Mouse (Mus musculus) kidney, embryonic 16.5 days (tissue): Measurements from ENCODE around the gene Metrnl. TPM values are rescaled to one million over a fixed set of nuclear protein-coding genes. Genes with fewer than 3 reads are reported as not detected.
A peak's percentile ranks its signal among the peaks of the same experiment; 100 is the strongest.

Experiments used
- ATAC-seq: fragments of 200-750 bp; cut with Nextera tagmentation; 2 replicates; pipeline ENCODE4 v1.8.0; 2017; ENCODE audit warnings: moderate TSS enrichment; ENCODE audit not compliant: low FRiP score, low TSS enrichment
- H3K27ac ChIP-seq: fragments of 300-500 bp; sonication (generic); 2 replicates; pipeline ENCODE4 v1.5.1; 2014; ENCODE audit warnings: low read length
- H3K27me3 ChIP-seq: fragments of 300-500 bp; sonication (generic); 2 replicates; pipeline ENCODE4 v1.6.1; 2014; ENCODE audit warnings: low read length, control low read depth, mixed read lengths; ENCODE audit not compliant: insufficient read depth
- H3K36me3 ChIP-seq: fragments of 300-500 bp; sonication (generic); 2 replicates; pipeline ENCODE4 v1.6.1; 2014; ENCODE audit warnings: low read length, control low read depth, mixed read lengths; ENCODE audit not compliant: insufficient read depth
- H3K4me1 ChIP-seq: fragments of 300-500 bp; sonication (generic); 2 replicates; pipeline ENCODE4 v1.6.1; 2014; ENCODE audit warnings: low read length, control low read depth, mixed read lengths; ENCODE audit not compliant: insufficient read depth
- H3K4me2 ChIP-seq: fragments of 300-500 bp; sonication (generic); replicated peaks from 2 replicates; pipeline ENCODE4 v1.6.1; 2014; ENCODE audit warnings: low read depth, low read length
- H3K4me3 ChIP-seq: fragments of 300-500 bp; sonication (generic); 2 replicates; pipeline ENCODE4 v1.5.1; 2014; ENCODE audit warnings: mild to moderate bottlenecking, low read length
- H3K9ac ChIP-seq: fragments of 300-500 bp; sonication (generic); replicated peaks from 2 replicates; pipeline ENCODE4 v1.6.1; 2014; ENCODE audit warnings: low read length
- H3K9me3 ChIP-seq: fragments of 300-500 bp; sonication (generic); 2 replicates; pipeline ENCODE4 v1.6.1; 2016; ENCODE audit warnings: low read length, control low read depth
- WGBS: fragments of 180-500 bp; shearing (Covaris S2); extraction: QIAGEN DNeasy Blood & Tissue Kit; methylation state at CpG from one replicate; pipeline ENCODE4 v1.1.7; 2014; 5-methylcytosine and 5-hydroxymethylcytosine counted together
- polyA plus RNA-seq: library from polyadenylated mRNA; unstranded; fragments of >200 nt; fragmentation: Nextera tagmentation; extraction: Ambion mirVana; gene quantifications from 2 replicates; pipeline ENCODE4 v1.2.1, GENCODE M21; 2015

Gene Metrnl
- polyA plus RNA-seq, 1 experiment from 2014 or later: 31.3 TPM

DNA sequence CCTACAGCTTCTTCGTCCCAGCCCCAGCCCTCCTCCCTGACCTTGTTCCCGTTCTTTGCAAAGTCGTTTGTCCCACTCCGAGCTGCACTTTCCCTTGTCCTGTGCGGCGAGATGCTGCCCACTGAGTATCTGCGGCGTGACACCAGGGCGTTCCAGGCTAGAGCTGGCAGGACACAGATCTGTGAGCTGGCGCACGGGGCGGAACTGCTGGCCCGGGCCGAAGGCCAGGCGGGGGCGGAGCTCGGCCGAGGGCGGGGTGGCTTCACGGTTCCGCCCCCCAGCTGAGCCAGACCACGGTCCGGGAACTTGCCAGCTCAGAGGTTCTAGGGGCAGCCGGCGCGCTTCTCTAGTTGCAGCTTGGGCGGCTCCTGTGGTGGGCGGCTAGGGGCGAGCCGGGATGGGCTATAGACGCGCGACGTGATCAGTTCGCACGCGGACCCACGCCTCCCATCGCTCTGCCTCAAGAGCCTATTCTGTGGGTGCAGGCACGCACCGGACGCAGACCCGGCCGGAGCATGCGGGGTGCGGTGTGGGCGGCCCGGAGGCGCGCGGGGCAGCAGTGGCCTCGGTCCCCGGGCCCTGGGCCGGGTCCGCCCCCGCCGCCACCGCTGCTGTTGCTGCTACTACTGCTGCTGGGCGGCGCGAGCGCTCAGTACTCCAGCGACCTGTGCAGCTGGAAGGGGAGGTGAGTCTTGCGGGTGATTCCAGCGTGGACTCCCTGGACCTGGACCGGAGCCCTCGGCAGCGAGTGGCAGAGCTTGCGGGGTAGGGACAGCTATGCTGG, 959 bp downstream of the Metrnl start:
- Histone ChIP-seq H3K27me3 (peaks cover 11% of the 10 kb centered on the region), H3K4me1 (peaks cover 13% of the 10 kb centered on the region), H3K27ac (peak overlapping the region; percentile 67), H3K9me3 (no peaks in the 10 kb centered on the region), H3K4me2 (peak overlapping the region; percentile 96), H3K4me3 (peak overlapping the region; percentile 80), H3K9ac (peak overlapping the region; percentile 79), H3K36me3 (no peaks in the 10 kb centered on the region)
- peak; percentile 96 for ATAC-seq
- under 1% methylated on average over 59 of the region's 69 CpGs for WGBS

DNA sequence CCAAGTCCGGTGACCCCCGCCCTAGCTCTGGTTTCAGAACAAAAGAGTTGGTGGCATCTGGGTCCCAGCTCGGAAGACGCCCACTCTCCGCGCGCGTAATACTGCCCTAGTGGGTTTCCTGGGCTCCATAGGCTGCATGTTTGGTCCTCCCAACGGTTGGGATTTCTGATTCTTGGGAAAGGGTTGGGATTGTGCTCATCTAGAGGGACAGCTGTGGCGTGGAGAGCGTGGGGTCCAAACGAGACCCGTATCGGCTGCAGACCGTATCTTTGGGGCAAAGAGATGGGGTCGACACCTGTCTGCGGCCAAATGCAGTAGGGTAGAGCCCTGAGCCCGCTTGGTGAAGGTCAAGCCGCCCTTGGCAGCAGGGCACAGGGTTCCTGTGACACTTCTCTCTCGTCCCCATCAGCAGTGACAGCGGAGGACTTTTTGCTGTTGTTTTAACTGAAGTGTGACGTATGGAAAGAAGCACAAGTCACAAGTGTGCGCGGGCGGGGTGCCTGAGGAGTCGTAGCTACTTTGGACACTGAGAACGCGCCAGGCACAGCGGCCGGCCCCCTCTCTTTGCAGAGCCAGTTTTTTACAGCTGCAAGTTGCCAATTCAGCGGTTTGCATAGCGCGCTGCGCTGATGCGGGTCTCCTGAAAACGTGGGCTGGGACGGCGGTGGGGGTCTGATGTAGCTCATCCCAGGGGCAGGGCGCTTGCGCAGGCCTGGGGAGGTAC, 1.7 kb downstream of the Metrnl start:
- Histone ChIP-seq H3K4me3 (peak overlapping the region; percentile 80), H3K4me1 (peaks cover 17% of the 10 kb centered on the region), H3K36me3 (no peaks in the 10 kb centered on the region), H3K27ac (peak overlapping the region; percentile 67), H3K27me3 (peaks cover 11% of the 10 kb centered on the region), H3K9me3 (no peaks in the 10 kb centered on the region), H3K4me2 (peak overlapping the region; percentile 96), H3K9ac (peak overlapping the region; percentile 79)
- ATAC-seq: peak; percentile 25
- under 1% methylated on average over 40 of the region's 40 CpGs for WGBS

DNA sequence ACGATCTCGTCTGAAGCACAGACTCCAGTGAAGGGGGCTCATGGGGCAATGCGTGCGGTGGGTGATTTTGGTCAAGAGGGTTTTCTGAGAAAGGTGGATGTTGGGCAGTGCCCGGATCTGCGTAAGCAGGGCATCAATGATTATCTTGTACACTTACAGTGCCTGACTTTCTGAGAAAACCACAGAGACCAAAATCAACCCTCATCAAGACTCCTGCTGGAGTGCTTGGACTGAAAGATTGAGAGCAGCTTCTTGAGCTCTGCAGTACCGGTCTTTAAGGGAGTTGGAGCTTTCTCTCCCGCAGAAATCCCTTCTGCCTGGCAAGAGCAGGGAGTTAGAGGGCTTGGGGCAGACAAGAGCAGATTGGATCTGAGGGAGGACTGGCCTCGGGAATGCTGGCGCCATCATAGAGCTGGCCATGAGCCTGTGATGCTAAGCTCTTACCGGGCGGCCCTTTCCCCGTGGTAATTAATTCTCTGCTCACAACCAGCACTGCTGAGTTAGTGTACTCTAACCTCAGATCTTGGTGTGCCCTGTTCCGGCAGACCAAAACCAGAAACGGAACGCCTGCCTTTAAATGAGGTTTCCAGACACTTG, 2.4 kb downstream of the Metrnl start:
- H3K27me3 ChIP-seq: peaks cover 11% of the 10 kb centered on the region
- peaks cover 17% of the 10 kb centered on the region for H3K4me1 ChIP-seq
- H3K9ac ChIP-seq: peak overlapping the region; percentile 79
- 0 out of 2 replicates have a peak overlapping the region, but pooled peaks have one; percentile 5 for H3K27ac ChIP-seq
- 13% methylated on average over 16 of the region's 16 CpGs for WGBS
- H3K4me2 ChIP-seq: peak overlapping the region; percentile 96
- no peaks in the 10 kb centered on the region for H3K9me3 ChIP-seq
- no peaks in the 10 kb centered on the region for H3K36me3 ChIP-seq
- peak overlapping the region; percentile 80 for H3K4me3 ChIP-seq
- ATAC-seq: no peak

DNA sequence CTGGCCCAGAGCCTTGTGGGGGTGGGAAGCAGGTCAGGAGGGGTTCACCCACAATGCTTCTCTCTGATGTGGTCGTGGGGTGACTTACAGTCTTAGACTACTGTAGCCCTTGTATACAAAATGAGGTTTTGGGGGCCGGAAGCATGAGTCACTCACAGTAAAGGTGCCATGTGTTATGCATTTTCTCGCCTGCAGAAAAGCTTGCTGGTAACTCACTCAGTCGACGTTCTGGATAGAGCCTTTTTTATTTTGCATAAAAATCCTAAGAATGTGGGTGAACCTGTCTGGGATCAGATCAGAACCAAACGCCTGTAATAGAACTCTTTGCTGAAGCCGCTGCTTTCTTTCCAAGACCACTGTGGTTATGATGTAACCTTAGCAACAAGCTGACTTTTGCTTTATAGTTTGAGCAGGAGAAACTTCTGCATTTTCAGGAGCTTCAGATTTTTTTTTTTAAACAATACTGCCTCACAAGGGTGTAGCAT, 5.2 kb downstream of the Metrnl start:
- Histone ChIP-seq H3K27ac (no peak overlapping the region), H3K9ac (no peak overlapping the region), H3K4me2 (no peak overlapping the region), H3K36me3 (no peaks in the 10 kb centered on the region), H3K4me3 (no peak overlapping the region), H3K4me1 (peaks cover 17% of the 10 kb centered on the region), H3K27me3 (peaks cover 11% of the 10 kb centered on the region), H3K9me3 (no peaks in the 10 kb centered on the region)
- WGBS: 36% methylated on average over 7 of the region's 7 CpGs
- ATAC-seq: no peak

DNA sequence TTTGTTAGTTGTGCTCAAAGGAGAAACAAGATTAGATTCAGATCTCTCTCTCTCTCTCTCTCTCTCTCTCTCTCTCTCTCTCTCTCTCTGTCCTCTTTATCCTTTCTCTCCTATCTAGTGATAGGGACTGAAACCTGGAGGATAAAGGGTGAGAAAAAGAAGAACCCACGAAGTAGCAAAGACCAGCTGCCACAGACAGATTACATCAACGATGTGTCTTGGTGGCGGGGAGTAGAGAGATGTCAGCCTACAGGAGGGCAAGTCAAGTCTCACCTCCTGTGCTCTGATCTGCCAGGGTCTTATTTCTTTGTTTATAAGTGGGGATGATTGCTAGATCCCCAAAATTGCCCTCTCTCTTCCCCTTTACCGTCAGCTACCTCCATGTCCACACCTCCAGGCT, 7.9 kb downstream of the Metrnl start:
- Histone ChIP-seq H3K4me2 (no peak overlapping the region), H3K9me3 (no peaks in the 10 kb centered on the region), H3K27ac (no peak overlapping the region), H3K36me3 (no peaks in the 10 kb centered on the region), H3K4me3 (no peak overlapping the region), H3K27me3 (peaks cover 6% of the 10 kb centered on the region), H3K9ac (no peak overlapping the region), H3K4me1 (peaks cover 20% of the 10 kb centered on the region)
- ATAC-seq: no peak
- WGBS: 73% methylated on average over 4 of the region's 4 CpGs

DNA sequence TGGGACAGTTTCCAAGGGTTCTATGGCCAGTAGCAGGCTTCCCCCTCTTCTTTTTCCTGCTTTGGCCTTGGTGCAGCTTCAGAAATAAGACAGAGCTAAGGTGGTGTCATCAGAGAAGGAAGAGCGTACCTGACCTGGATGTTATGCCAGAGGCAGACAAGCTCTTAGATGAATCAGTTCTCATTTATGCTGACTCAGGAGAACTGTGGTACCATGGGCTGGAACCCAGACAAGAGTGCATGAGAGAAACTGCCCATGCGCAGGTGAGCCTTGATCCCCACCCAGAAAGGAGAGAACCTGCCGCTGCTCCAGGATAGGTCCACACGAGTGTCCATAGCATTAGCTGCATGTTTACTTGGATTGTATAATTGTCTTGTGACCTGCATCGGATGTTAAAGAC, 8.9 kb downstream of the Metrnl start:
- Histone ChIP-seq H3K4me1 (peaks cover 18% of the 10 kb centered on the region; the same call in 1 of the 2 replicates), H3K9me3 (no peaks in the 10 kb centered on the region), H3K36me3 (no peaks in the 10 kb centered on the region), H3K4me3 (no peak overlapping the region), H3K27ac (no peak overlapping the region), H3K4me2 (no peak overlapping the region), H3K9ac (no peak overlapping the region), H3K27me3 (no peaks in the 10 kb centered on the region)
- ATAC-seq: no peak
- 96% methylated on average over 5 of the region's 5 CpGs for WGBS

DNA sequence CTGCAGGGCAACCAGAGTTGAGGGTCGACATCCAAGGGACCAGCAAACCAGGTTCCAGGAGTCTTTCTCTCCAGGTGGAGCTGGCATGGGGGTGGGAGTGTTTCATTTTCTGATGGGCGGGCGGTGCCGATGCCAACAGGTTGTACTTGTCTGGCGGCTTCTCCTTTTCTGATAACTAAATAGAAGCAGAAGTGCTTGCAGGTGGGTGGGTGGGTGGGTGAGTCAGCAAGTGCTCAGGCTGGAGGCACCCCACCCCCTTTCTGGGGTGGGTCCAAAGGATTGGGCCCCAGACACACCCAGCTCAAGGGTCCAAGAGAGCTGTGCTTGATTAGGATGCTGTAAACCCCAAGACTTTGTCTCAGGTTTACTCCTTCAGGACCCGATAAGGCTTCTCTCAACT, 11.6 kb downstream of the Metrnl start:
- Histone ChIP-seq H3K27me3 (no peaks in the 10 kb centered on the region), H3K27ac (no peak overlapping the region), H3K9ac (no peak overlapping the region), H3K9me3 (no peaks in the 10 kb centered on the region), H3K36me3 (peaks cover 7% of the 10 kb centered on the region; the same call in 1 of the 2 replicates), H3K4me3 (no peak overlapping the region), H3K4me1 (0 out of 2 replicates have a peak, but pooled peaks cover 7% of the 10 kb centered on the region), H3K4me2 (no peak overlapping the region)
- 90% methylated on average over 6 of the region's 6 CpGs for WGBS
- no peak for ATAC-seq

DNA sequence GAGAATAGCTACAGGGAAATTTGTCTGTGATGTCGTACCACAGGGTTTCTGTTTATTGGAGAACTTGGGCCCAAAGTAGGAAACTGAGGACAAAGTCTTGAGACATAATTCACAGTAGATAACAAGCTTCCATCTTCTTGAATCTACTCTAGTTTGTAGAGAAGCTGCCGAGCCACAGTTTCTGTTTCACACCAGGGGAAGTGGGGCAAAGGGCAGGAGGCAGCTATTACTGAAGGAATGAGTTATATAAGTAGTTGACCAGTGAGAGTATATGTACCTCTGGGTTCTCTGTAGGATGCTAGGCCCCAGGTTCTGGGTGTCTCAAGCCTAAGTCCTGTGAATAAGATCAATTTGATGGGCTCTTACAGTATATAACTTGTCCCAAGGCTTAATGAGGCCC, 12.2 kb downstream of the Metrnl start:
- 81% methylated on average over 2 of the region's 2 CpGs for WGBS
- H3K4me3 ChIP-seq: no peak overlapping the region
- no peak overlapping the region for H3K4me2 ChIP-seq
- no peak overlapping the region for H3K27ac ChIP-seq
- no peaks in the 10 kb centered on the region for H3K27me3 ChIP-seq
- no peak for ATAC-seq
- no peaks in the 10 kb centered on the region for H3K9me3 ChIP-seq
- H3K4me1 ChIP-seq: 0 out of 2 replicates have a peak, but pooled peaks cover 7% of the 10 kb centered on the region
- peaks cover 7% of the 10 kb centered on the region; the same call in 1 of the 2 replicates for H3K36me3 ChIP-seq
- H3K9ac ChIP-seq: no peak overlapping the region

DNA sequence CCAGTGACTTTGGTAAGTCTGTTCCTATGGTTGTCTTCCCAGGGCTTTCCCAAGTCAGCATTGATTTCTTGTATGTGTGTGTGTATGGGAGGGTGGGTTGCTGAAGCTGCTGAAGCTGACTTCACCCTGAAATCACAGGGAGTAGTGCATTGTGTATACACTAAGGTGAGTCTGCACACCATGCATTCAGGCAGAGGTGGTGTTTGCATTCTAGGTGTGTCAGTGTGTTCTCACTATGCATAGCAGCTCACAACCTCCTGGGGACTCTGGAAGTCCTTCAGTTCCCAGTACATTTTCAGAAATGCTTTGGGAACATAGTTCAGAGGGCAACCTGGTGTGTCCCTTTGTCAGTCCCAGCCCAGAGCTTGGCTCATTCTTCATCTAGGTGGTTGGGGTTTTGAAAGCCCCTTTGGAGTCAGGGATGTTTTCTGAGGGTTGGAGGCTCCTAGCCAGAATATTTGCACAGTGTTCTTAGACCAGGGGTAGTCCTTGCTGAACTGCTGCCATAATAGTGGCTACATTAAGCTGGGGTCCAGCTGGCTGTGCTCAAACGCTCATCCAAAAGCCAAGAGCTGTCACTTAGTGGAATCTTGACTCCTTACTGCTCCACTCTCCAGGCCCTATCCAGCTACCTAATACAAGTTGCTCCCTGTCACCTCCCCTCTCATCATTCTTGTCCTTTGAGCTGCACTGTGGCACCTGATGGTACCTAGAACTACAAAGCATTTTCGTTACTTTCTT, 13.6 kb downstream of the Metrnl start:
- no peak overlapping the region for H3K9ac ChIP-seq
- H3K27me3 ChIP-seq: no peaks in the 10 kb centered on the region
- H3K27ac ChIP-seq: no peak overlapping the region
- ATAC-seq: no peak
- no peaks in the 10 kb centered on the region for H3K9me3 ChIP-seq
- H3K4me1 ChIP-seq: 0 out of 2 replicates have a peak, but pooled peaks cover 7% of the 10 kb centered on the region
- H3K36me3 ChIP-seq: peaks cover 7% of the 10 kb centered on the region; the same call in 1 of the 2 replicates
- H3K4me2 ChIP-seq: no peak overlapping the region
- 83% methylated on average over 2 of the region's 2 CpGs for WGBS
- no peak overlapping the region for H3K4me3 ChIP-seq
